Mouse (Mus musculus): ENCODE measurements around the gene Gpx4.

DNA sequence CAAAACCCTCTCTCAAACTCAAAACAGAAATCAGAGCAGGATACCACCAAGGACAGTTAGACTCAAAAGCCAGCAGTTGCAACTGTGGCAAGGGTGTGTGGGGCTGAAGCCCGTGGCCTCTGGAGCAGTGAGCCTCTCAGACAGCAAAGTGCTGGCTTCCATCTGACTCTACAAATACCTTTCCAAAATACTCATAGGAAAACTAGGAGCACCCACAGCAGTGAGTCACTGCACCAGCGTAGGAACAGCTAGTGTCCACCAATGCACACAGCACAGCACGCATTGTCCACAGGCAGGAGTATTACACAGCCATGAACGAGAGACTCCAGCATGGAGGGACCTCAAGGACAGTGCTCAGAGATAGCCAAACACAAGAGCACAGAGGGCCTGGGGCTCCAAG is 29.4 kb downstream of the Gpx4 start:
- TF ChIP-seq CTCF (IDR thresholded peaks at IDR 0.05; ENCODE audit: insufficient read depth, low read depth, low read length) (no peak), POLR2A (IDR thresholded peaks at IDR 0.05; ENCODE audit: insufficient read depth, low read depth, low read length) (no peak)

All from olfactory bulb, adult 2 months (tissue).